Mouse (Mus musculus): ENCODE results near the gene Ascl1. TPM values are rescaled to one million over a fixed set of nuclear protein-coding genes. Genes with fewer than 3 reads are reported as not detected.

Gene Ascl1
- 0.14 and 0.15 TPM in 2 replicates for polyA plus RNA-seq (2016; fragmentation: Nextera tagmentation; extraction: Ambion mirVana)

DNA sequence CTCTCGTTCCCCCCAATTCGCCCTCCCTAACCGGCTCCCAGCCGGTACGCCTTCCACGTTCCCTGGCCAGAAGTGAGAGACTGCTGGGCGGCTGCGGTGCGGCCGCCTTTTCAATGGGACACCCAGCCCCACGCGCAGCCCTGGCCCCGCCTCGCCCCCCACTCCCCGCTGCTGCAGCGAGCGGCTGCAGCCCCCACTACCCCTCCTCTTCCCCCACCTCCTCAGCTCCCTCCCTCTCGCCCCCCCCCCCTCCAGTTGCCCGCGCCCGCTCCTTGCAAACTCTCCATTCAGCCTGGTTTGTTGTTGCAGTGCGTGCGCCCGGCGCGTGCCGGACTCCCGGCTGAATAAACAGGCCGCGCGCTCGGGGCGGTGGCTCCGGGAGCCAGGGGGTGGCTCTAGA is at the start of gene Ascl1:
TSS of gene Ascl1 (minus strand) at position 85 of the 400 bp plus-strand sequence.
- H3K4me3 ChIP-seq: peak within 1 kb of the TSS; percentile 65
- H3K9me3 ChIP-seq (replicated peaks): no peaks in the 10 kb centered on the region
- WGBS: under 1% methylated on average over 33 of the region's 34 CpGs
- peaks cover 37% of the 10 kb centered on the region for H3K4me1 ChIP-seq
- H3K36me3 ChIP-seq: no peaks in the 10 kb centered on the region
- DNase-seq (ENCODE audit: low spot score): peak; percentile 63
- peak within 1 kb of the TSS; percentile 53; the same call in 1 of the 2 replicates for H3K27ac ChIP-seq
- peaks cover 98% of the 10 kb centered on the region for H3K27me3 ChIP-seq (ENCODE audit: low read depth, poor library complexity, severe bottlenecking)

DNA sequence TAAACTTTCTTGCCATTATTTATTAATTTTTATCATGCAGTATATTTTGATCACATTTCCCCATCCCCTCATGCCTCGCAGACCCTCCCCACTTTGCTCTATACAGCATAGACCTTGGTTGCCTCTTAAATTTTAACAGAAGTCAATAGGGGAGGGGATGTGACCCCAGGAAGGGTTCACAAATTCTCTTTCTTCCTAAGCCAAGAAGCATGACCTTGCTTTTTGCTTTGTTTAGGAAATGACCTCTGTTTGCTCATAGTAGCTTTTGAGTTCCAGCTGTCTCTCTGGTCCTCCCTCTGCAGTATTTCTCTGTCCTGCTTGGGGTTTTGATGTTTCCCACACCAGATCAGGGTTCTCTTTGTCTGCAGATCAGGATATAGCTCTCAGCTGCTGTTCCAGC is 40.7 kb upstream of the Ascl1 start:
- H3K27ac ChIP-seq: no peak overlapping the region
- no peaks in the 10 kb centered on the region for H3K27me3 ChIP-seq (ENCODE audit: low read depth, poor library complexity, severe bottlenecking)
- no peaks in the 10 kb centered on the region for H3K9me3 ChIP-seq (replicated peaks)
- H3K4me1 ChIP-seq: no peaks in the 10 kb centered on the region
- no peak overlapping the region for H3K4me3 ChIP-seq
- 95% methylated on average over 1 of the region's 1 CpGs for WGBS
- DNase-seq (ENCODE audit: low spot score): no peak
- H3K36me3 ChIP-seq: no peaks in the 10 kb centered on the region

DNA sequence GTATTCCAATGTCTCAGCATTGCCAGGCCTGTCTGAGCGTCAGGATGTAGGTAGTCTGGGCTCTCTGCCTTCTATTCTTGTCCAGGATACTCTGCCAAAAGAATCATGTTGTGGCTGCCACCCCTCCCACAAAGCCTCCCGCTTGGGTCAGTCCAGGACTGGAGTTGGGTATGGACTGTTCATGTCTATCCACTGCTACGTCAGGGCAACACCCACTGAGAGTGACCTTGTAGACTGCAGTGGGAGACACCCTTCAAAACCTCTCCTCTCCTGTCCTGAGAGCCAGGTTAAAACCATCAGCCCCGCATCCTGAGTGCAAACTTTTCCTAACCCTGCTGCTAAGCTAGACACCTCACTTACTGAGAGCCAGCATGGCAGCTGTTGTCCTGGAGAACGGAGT is 28.2 kb upstream of the Ascl1 start, which contains the start of gene Pah:
TSS of gene Pah (plus strand) at position 150 of the 400 bp plus-strand sequence.
- H3K27ac ChIP-seq: no peak within 1 kb of the TSS
- no peak within 1 kb of the TSS for H3K4me3 ChIP-seq
- no peak for DNase-seq (ENCODE audit: low spot score)
- 0 out of 2 replicates have a peak, but pooled peaks cover 4% of the 10 kb centered on the region for H3K27me3 ChIP-seq (ENCODE audit: low read depth, poor library complexity, severe bottlenecking)
- no peaks in the 10 kb centered on the region for H3K9me3 ChIP-seq (replicated peaks)
- H3K4me1 ChIP-seq: no peaks in the 10 kb centered on the region
- H3K36me3 ChIP-seq: no peaks in the 10 kb centered on the region
- 86% methylated on average over 5 of the region's 5 CpGs for WGBS

DNA sequence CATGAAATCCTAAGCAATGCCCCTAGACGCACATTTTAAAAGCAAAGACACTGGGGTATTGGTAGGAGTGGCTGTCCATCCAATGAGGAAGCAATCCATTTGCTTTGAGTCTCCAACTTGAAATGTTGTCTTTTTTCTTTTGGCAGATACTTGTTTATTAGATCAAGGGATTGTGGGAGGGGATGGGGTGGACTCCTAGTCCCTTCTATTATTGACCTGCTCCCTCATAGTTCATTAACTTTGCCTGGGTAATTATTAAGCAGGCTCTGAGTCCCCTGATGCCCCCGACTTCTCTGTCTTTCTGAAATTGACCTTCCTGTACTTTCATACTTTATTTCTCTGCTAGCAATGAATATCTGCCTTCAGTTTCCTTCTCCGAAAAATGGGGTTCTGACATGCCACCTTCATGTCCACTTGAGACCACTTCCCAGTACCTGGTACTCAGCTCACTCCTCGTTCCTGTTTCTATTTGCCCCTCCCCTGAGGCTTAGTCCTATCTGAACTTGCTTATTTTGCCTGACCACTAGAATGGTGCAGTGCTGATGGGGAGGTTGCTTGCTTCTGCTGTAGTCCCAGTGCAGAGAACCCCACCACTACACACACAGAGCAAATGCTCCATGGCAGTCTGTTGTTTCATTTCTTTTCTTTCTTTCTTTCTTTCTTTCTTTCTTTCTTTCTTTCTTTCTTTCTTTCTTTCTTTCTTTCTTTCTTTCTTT is 27.1 kb upstream of the Ascl1 start:
- no peaks in the 10 kb centered on the region for H3K4me1 ChIP-seq
- H3K4me3 ChIP-seq: no peak overlapping the region
- no peaks in the 10 kb centered on the region for H3K36me3 ChIP-seq
- H3K27me3 ChIP-seq (ENCODE audit: low read depth, poor library complexity, severe bottlenecking): 0 out of 2 replicates have a peak, but pooled peaks cover 4% of the 10 kb centered on the region
- no peaks in the 10 kb centered on the region for H3K9me3 ChIP-seq (replicated peaks)
- 87% methylated on average over 4 of the region's 4 CpGs for WGBS
- H3K27ac ChIP-seq: no peak overlapping the region
- no peak for DNase-seq (ENCODE audit: low spot score)

DNA sequence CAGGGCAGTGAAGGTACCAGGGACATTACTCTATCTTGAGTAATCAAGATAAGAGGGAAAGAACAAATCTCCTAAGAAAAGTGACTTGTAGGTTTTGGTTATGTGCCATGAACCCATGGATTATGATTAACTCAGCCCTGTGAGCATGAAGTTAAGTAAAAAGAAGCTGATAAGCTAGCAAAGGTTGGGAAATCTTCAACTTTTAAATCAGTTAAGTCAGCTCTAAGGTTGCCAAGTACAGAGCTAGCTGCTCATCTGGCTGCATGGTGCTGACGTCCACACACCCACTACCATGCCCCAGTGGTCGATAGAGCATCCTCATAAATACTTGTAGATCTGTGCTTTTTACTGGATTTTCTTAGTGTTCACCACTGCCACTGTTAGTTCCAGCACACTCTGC is 25.1 kb upstream of the Ascl1 start:
- no peaks in the 10 kb centered on the region for H3K4me1 ChIP-seq
- 87% methylated on average over 2 of the region's 2 CpGs for WGBS
- H3K27me3 ChIP-seq (ENCODE audit: low read depth, poor library complexity, severe bottlenecking): 0 out of 2 replicates have a peak, but pooled peaks cover 4% of the 10 kb centered on the region
- DNase-seq (ENCODE audit: low spot score): no peak
- H3K36me3 ChIP-seq: no peaks in the 10 kb centered on the region
- no peak overlapping the region for H3K27ac ChIP-seq
- no peaks in the 10 kb centered on the region for H3K9me3 ChIP-seq (replicated peaks)
- H3K4me3 ChIP-seq: no peak overlapping the region

DNA sequence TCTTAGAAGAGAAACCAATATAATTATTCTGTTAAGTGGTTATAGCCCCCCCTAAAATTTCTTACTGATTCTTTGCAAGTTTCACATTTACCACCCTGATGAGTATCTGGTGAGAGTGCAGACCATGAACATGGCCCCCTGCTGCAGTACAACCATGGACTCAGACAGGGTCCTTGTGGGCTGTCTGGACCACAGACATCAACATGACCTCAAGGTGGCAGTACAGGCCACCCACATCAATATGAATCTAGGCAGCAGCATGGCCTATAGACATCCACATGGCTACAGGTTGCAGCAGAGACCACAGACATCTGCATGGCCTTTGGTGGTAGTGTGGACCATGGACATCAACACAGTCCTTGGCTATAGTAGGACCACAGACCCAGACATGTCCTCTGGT is 19.6 kb upstream of the Ascl1 start:
- Histone ChIP-seq H3K9me3 (replicated peaks) (no peaks in the 10 kb centered on the region), H3K27ac (no peak overlapping the region), H3K36me3 (no peaks in the 10 kb centered on the region), H3K27me3 (ENCODE audit: low read depth, poor library complexity, severe bottlenecking) (no peaks in the 10 kb centered on the region), H3K4me3 (no peak overlapping the region), H3K4me1 (no peaks in the 10 kb centered on the region)
- DNase-seq (ENCODE audit: low spot score): no peak

DNA sequence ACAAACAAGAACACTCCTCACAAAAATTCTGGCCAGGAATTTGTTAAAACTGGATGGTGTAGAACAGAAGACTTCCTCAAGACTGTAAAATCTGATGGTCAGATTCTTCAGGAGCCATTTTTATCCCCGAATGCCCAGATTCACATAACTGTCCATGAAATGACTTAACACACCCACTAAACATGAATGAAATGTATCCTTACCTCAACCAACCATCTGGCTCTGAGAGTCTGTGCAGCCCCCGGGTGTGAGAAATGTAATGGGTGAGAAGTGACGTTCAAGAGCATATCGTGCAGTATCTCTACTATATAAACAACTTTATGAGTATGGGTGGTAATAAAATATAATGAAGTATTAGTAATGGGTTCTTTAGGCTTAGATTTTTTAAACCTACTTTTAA is 15.1 kb upstream of the Ascl1 start:
- no peak for DNase-seq (ENCODE audit: low spot score)
- H3K4me3 ChIP-seq: no peak overlapping the region
- no peak overlapping the region for H3K27ac ChIP-seq
- 89% methylated on average over 4 of the region's 4 CpGs for WGBS
- H3K4me1 ChIP-seq: no peaks in the 10 kb centered on the region
- H3K9me3 ChIP-seq (replicated peaks): no peaks in the 10 kb centered on the region
- peaks cover 3% of the 10 kb centered on the region for H3K27me3 ChIP-seq (ENCODE audit: low read depth, poor library complexity, severe bottlenecking)
- no peaks in the 10 kb centered on the region for H3K36me3 ChIP-seq

DNA sequence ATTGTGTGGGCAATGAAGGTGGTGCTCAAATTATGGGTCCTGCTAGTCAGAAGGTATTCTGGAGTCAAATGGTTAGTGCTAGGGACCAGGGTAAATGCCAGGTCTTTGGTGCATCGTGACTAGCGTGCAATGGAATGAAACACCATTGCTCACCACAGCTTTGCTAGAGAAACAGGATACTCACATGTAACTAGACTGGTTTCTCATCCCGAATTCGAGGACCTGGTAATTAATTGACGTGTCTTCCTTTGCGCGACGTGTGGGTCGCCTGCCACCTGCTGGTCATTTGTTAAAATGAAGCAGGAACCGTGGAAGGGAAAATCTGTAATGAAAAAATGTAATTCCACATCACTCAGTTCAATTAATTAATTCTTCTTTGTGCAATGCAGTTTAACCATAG is 10.5 kb upstream of the Ascl1 start:
- peak; percentile 51 for DNase-seq (ENCODE audit: low spot score)
- Histone ChIP-seq H3K27me3 (ENCODE audit: low read depth, poor library complexity, severe bottlenecking) (peaks cover 48% of the 10 kb centered on the region), H3K27ac (no peak overlapping the region), H3K4me1 (peaks cover 10% of the 10 kb centered on the region), H3K9me3 (replicated peaks) (no peaks in the 10 kb centered on the region), H3K4me3 (no peak overlapping the region), H3K36me3 (no peaks in the 10 kb centered on the region)
- 2% methylated on average over 10 of the region's 10 CpGs for WGBS

DNA sequence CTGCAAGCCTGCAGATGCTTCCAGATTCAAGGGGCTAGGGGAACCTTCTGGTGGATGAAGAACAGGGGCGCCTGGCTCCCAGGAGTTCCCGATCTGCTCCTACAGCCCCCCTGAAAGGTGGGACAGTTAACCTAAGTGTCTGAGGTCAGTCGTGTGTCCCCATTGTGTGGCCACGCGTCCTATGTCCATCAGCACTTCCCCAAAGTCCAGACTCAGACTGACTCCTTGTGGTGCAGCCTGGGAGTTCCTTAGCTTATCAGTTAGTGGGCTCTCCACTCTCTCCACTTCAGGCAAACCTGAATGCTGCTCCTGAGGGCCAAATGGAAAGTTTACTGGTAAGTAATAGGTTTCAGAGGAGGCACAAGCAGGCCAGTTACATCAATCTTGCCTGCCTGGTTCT is 8.8 kb upstream of the Ascl1 start:
- H3K9me3 ChIP-seq (replicated peaks): no peaks in the 10 kb centered on the region
- WGBS: 23% methylated on average over 5 of the region's 5 CpGs
- no peak for DNase-seq (ENCODE audit: low spot score)
- H3K27me3 ChIP-seq (ENCODE audit: low read depth, poor library complexity, severe bottlenecking): peaks cover 64% of the 10 kb centered on the region
- no peak overlapping the region for H3K4me3 ChIP-seq
- H3K4me1 ChIP-seq: peaks cover 10% of the 10 kb centered on the region
- H3K36me3 ChIP-seq: no peaks in the 10 kb centered on the region
- H3K27ac ChIP-seq: no peak overlapping the region

DNA sequence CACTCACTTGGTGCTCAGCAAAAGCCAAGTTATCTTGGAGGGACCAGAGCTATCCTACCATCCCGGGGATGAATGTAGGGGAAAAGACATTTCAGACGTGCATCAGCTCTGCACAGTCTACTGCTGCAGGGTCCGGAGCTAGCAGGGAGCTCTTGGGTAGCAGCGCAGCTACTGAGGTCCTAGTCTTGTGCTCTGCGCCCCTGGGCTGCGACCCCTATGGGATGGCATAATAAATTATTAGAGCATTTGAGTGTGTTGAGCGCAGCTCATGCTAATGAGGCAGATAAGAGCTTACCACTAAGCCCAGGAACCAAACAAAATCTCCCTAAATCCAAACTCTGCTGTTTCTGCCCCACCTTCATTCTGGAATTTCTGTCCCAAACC is 8.2 kb upstream of the Ascl1 start:
- peaks cover 70% of the 10 kb centered on the region for H3K27me3 ChIP-seq (ENCODE audit: low read depth, poor library complexity, severe bottlenecking)
- no peaks in the 10 kb centered on the region for H3K9me3 ChIP-seq (replicated peaks)
- no peaks in the 10 kb centered on the region for H3K36me3 ChIP-seq
- WGBS: 19% methylated on average over 7 of the region's 7 CpGs
- H3K4me3 ChIP-seq: no peak overlapping the region
- peaks cover 10% of the 10 kb centered on the region for H3K4me1 ChIP-seq
- no peak overlapping the region for H3K27ac ChIP-seq
- no peak for DNase-seq (ENCODE audit: low spot score)

DNA sequence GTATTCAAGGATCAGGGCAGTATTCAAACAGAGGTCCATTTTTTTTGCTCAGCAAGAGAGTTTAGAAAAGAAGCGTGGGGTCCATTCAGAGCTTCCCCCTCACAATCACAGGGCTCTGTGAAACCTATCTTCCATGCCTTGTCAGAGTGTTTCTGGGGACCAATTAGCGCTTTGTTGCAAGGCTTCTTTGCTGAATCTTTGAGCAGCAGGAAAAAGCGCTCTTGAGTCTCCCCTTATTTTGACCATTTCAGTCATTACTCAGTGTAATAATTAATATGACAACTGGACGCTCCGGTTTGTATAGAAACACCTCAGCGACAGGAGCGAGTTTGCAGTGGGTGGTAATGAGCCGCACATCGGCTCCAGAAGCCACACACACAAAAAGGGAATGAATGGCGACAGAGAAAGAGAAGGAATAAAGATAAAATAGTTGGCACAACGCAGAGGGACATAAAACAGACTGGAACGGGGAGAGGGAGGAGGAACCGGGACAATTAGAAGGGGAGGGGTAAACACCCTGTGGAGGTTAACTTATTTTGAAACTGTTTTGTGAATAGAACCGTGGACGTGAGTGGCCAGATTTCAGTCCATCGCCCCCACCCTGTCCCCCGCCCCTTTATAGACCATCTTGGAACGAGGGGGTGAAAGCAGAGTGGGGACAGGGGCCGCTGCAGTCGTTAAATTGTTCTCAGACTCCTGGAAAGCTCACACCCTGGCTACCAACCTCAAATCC is 7.6 kb upstream of the Ascl1 start:
- Histone ChIP-seq H3K4me3 (no peak overlapping the region), H3K9me3 (replicated peaks) (no peaks in the 10 kb centered on the region), H3K27ac (no peak overlapping the region), H3K36me3 (no peaks in the 10 kb centered on the region), H3K27me3 (ENCODE audit: low read depth, poor library complexity, severe bottlenecking) (peaks cover 75% of the 10 kb centered on the region), H3K4me1 (peaks cover 10% of the 10 kb centered on the region)
- DNase-seq (ENCODE audit: low spot score): no peak
- WGBS: 24% methylated on average over 20 of the region's 20 CpGs

DNA sequence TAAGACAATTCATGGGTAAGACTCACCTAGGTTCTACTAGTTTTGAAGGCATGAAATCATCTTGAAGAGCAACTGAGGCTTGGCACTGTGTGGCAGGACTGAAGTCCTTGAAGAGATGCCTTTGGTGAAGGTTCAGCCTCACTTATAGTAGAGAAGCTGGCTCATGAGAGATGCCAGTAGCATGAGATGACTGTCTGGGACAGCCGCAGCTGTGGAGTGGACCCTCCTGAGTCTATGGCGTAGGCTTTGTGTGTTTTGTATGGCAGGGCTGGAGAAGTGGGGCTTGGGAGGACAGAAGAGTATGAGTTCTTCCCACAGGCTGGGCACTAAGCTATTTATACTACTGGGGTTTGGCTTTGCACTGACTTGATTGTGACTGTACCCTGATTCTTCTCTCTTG is 3.6 kb upstream of the Ascl1 start:
- H3K9me3 ChIP-seq (replicated peaks): no peaks in the 10 kb centered on the region
- DNase-seq (ENCODE audit: low spot score): no peak
- no peaks in the 10 kb centered on the region for H3K36me3 ChIP-seq
- peaks cover 39% of the 10 kb centered on the region for H3K4me1 ChIP-seq
- peaks cover 98% of the 10 kb centered on the region for H3K27me3 ChIP-seq (ENCODE audit: low read depth, poor library complexity, severe bottlenecking)
- H3K27ac ChIP-seq: no peak overlapping the region
- no peak overlapping the region for H3K4me3 ChIP-seq
- 92% methylated on average over 2 of the region's 2 CpGs for WGBS

DNA sequence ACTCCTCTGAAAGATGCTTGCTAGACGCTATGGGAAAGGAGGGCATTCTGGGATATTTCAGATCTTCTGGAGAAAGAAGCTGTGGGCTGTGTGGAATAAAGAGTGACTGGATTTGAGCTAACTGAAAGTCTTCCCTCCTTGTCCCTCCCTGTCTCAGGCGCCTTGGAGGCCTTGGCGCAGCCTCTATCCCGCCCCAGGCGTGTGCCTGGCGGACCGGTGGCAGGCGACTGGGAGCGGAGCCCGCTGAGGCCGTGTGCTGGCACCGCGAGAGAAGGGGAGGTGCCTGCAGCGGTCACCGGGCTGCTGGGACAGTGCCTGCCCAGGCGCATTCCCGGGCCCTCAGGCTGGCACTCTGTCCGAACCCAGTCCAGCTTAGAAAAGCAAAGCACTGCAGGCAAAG is 1.1 kb upstream of the Ascl1 start:
- peaks cover 97% of the 10 kb centered on the region for H3K27me3 ChIP-seq (ENCODE audit: low read depth, poor library complexity, severe bottlenecking)
- H3K4me1 ChIP-seq: peaks cover 30% of the 10 kb centered on the region
- no peak overlapping the region for H3K27ac ChIP-seq
- peak overlapping the region; percentile 65 for H3K4me3 ChIP-seq
- no peaks in the 10 kb centered on the region for H3K9me3 ChIP-seq (replicated peaks)
- H3K36me3 ChIP-seq: no peaks in the 10 kb centered on the region
- DNase-seq (ENCODE audit: low spot score): peak; percentile 63
- under 1% methylated on average over 15 of the region's 18 CpGs for WGBS

Data from limb, embryonic 10.5 days (tissue).